Mouse (Mus musculus): ENCODE measurements around the gene 1300017J02Rik. TPM values are rescaled to one million over a fixed set of nuclear protein-coding genes. Genes with fewer than 3 reads are reported as not detected.
A peak's percentile ranks its signal among the peaks of the same experiment; 100 is the strongest.

1300017J02Rik gene
- polyA plus RNA-seq, 1 experiment from 2014 or later, result 16.6 TPM

DNA sequence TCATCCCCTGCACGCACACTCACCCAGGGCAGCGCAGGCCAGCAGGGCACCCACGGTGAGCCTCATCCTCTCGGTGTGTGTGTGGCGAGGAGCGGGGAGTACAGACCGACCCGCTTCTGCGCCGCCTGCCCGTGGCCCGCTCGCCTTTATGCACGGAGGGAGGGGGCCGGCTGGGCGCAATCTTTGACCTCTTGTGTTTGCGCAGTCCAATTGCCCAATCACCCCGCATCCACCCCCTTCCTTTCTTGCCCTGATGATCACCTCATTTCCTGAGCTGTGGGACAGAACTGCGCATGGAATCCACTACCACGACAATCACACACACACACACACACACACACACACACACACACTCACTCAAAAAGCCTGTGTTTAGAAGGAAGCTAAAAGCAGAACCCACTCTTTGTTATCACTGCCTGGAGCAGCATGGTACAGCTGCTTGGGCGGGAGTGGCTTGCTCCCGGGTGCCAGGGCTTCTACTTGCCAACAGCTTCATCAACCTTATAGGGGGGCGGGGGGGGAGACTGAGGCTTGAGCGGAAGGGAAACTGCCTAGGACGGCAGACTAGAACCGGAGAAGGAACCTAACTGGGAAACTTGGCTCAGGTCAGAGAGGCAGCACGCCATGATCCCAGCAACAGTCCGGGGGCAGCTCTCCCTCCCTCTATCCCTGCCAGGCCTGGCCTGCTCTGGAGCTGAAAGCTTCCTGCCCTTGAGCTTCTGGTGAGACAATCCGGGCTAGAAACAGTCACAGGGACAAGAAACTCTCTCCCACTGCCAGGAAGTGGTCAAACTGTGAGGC is 74.5 kb downstream of the 1300017J02Rik start, which contains the start of the genes Gm20425 and Trf:
TSS of gene Gm20425 (minus strand) at position 157 of the 801 bp plus-strand sequence.
TSS of gene Trf (minus strand) at position 294 of the 801 bp plus-strand sequence.
- WGBS, result 22% methylated on average over 29 of the region's 29 CpGs
- no peaks in the 10 kb centered on the region for H3K27me3 ChIP-seq (replicated peaks; ENCODE audit: control insufficient read depth, insufficient read depth, low read length)
- H3K4me1 ChIP-seq (replicated peaks; ENCODE audit: control insufficient read depth, insufficient read depth, low read length), result peaks cover 11% of the 10 kb centered on the region
- peak within 1 kb of the TSS; percentile 66 for H3K27ac ChIP-seq (ENCODE audit: low read depth, low read length)
- peak within 1 kb of the TSS; percentile 44 for H3K4me3 ChIP-seq (ENCODE audit: low read depth, low read length)
- peak within 1 kb of the TSS; percentile 56 for H3K9ac ChIP-seq (ENCODE audit: low read depth, low read length)
- no peaks in the 10 kb centered on the region for H3K36me3 ChIP-seq (ENCODE audit: control insufficient read depth, insufficient read depth, low read length)
- H3K9me3 ChIP-seq (ENCODE audit: control insufficient read depth, low read length), result no peaks in the 10 kb centered on the region
- ATAC-seq (replicated peaks; ENCODE audit: low FRiP score), result peak; percentile 71
- DNase-seq (ENCODE audit: low spot score), result peak; percentile 63
- peak within 1 kb of the TSS; percentile 54 for H3K4me2 ChIP-seq

DNA sequence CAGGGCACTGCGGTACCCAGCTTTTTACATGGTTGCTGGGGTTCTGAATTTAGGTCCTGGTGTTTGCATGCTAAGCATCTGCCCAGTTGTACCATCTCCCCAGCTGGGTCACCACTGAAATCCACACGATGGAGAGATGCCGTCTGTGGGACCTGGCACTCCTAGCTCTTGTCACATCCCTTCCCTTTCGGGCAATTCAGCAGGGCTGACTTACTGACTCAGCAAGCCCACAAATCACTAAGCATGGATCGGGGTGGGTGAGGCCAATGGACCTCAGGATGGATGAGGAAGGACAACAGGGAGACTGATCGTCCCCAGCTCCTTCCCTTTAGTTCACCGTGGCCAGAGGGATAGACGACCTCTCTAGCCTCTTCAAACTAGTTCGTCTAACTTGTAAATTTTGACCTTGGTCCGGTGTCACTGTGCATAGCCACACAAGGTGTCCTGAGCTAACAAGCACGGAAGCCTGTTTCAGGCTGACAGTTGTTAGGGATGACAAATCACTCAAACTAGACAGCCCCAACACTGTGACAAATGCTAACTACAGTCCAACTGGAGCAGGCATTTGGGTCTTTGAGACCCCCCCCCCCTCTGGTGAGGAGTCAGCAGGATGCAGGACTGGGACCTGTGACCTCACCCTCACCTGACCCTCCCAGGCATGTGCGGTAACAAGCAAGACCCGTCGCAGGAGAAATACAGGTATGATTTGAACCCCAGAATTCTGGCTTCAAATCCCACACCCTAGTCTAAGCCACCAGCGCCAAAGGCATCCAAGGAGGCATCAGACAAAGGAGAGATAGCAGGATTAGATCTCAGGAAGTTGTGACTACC is 75.6 kb downstream of the 1300017J02Rik start:
- peak overlapping the region; percentile 56 for H3K9ac ChIP-seq (ENCODE audit: low read depth, low read length)
- no peaks in the 10 kb centered on the region for H3K36me3 ChIP-seq (ENCODE audit: control insufficient read depth, insufficient read depth, low read length)
- peak overlapping the region; percentile 44 for H3K27ac ChIP-seq (ENCODE audit: low read depth, low read length)
- H3K4me2 ChIP-seq, result peak overlapping the region; percentile 54
- 69% methylated on average over 15 of the region's 15 CpGs for WGBS
- DNase-seq (ENCODE audit: low spot score), result no peak
- peaks cover 11% of the 10 kb centered on the region for H3K4me1 ChIP-seq (replicated peaks; ENCODE audit: control insufficient read depth, insufficient read depth, low read length)
- ATAC-seq (replicated peaks; ENCODE audit: low FRiP score), result no peak
- H3K4me3 ChIP-seq (ENCODE audit: low read depth, low read length), result peak overlapping the region; percentile 44
- H3K27me3 ChIP-seq (replicated peaks; ENCODE audit: control insufficient read depth, insufficient read depth, low read length), result no peaks in the 10 kb centered on the region
- H3K9me3 ChIP-seq (ENCODE audit: control insufficient read depth, low read length), result no peaks in the 10 kb centered on the region

DNA sequence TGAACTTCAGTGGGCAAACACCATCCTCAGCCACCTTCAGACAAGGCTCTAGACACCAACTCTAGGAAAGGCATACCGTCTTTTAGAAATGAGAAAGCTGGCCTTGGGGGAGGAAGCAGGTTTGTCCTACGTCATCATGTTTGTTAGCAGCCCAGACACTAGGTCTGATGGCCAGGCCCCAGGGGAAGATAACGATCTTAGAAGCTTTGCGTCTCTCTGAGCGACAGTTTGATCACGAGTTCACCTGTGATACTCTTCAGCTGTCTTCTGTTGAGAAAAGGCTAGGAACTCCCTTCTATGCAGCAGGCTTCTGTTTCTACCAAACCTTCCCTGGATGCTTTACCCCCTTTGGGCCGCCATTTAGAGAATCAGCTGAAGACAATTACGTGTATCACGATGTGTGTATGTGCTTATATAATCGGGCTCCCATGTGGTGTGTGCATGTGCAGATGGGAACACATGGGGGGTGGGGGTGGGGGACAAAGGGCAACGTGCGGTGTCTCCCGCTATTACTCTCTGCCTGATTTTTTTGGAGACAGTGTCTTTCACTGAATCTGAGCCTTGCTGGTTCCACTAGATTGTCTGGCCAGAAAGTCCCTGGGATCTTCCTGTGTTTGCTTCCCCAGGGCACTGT is 76.4 kb downstream of the 1300017J02Rik start:
- ATAC-seq (replicated peaks; ENCODE audit: low FRiP score) (no peak), DNase-seq (ENCODE audit: low spot score) (no peak)
- Histone ChIP-seq H3K27ac (ENCODE audit: low read depth, low read length) (peak overlapping the region; percentile 44; the same call in 1 of the 2 replicates), H3K4me3 (ENCODE audit: low read depth, low read length) (peak overlapping the region; percentile 44), H3K4me2 (peak overlapping the region; percentile 54), H3K27me3 (replicated peaks; ENCODE audit: control insufficient read depth, insufficient read depth, low read length) (no peaks in the 10 kb centered on the region), H3K9ac (ENCODE audit: low read depth, low read length) (peak overlapping the region; percentile 56), H3K36me3 (ENCODE audit: control insufficient read depth, insufficient read depth, low read length) (no peaks in the 10 kb centered on the region), H3K4me1 (replicated peaks; ENCODE audit: control insufficient read depth, insufficient read depth, low read length) (peaks cover 8% of the 10 kb centered on the region), H3K9me3 (ENCODE audit: control insufficient read depth, low read length) (no peaks in the 10 kb centered on the region)
- WGBS, result 76% methylated on average over 13 of the region's 13 CpGs

DNA sequence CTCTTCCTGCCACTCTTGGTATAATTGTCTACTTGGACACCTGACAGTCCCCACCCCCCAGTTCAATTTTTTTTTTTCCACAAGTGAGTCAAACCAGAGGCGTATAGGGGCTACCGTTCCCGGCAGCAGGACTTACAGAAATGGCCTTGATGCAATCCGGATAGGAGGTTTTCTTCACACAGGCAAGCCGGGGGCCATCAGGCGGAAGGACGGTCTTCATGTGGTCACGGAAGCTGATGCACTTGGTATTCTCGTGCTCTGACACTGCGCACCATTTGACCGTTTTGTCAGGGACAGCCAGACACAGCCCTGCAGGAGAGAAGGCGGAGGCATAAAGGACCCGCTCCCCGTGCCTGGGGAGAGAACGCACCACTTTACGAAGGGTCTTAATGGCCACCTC is 77.1 kb downstream of the 1300017J02Rik start:
- H3K27ac ChIP-seq (ENCODE audit: low read depth, low read length), result no peak overlapping the region
- peak overlapping the region; percentile 44 for H3K4me3 ChIP-seq (ENCODE audit: low read depth, low read length)
- WGBS, result 83% methylated on average over 16 of the region's 16 CpGs
- no peaks in the 10 kb centered on the region for H3K27me3 ChIP-seq (replicated peaks; ENCODE audit: control insufficient read depth, insufficient read depth, low read length)
- no peak overlapping the region for H3K9ac ChIP-seq (ENCODE audit: low read depth, low read length)
- peaks cover under 1% of the 10 kb centered on the region; the same call in 1 of the 2 replicates for H3K4me1 ChIP-seq (replicated peaks; ENCODE audit: control insufficient read depth, insufficient read depth, low read length)
- no peak for ATAC-seq (replicated peaks; ENCODE audit: low FRiP score)
- H3K9me3 ChIP-seq (ENCODE audit: control insufficient read depth, low read length), result no peaks in the 10 kb centered on the region
- DNase-seq (ENCODE audit: low spot score), result no peak
- no peaks in the 10 kb centered on the region for H3K36me3 ChIP-seq (ENCODE audit: control insufficient read depth, insufficient read depth, low read length)
- H3K4me2 ChIP-seq, result peak overlapping the region; percentile 54

DNA sequence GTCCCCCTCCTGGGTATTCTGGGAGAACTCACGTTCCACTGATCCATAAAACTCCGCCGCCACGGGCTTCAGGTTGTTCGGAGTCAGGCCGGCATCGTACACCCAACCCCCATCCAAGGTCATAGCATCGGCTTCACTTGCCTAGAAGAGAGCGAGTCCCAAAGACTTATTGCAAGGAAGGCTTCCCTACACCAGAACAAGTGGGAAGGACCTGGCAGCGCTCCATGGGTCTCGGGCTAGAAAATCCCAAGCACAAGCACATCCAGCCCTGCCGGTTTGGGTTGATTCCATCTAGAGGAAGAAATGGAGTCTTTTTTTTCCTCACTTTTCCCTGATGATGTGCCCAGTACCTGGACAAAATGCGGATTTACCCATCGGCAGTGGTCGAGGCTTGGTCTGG is 78.1 kb downstream of the 1300017J02Rik start:
- Histone ChIP-seq H3K4me3 (ENCODE audit: low read depth, low read length) (no peak overlapping the region), H3K27ac (ENCODE audit: low read depth, low read length) (no peak overlapping the region), H3K4me2 (0 out of 2 replicates have a peak overlapping the region, but pooled peaks have one; percentile 5), H3K9me3 (ENCODE audit: control insufficient read depth, low read length) (no peaks in the 10 kb centered on the region), H3K9ac (ENCODE audit: low read depth, low read length) (no peak overlapping the region), H3K4me1 (replicated peaks; ENCODE audit: control insufficient read depth, insufficient read depth, low read length) (no peaks in the 10 kb centered on the region), H3K36me3 (ENCODE audit: control insufficient read depth, insufficient read depth, low read length) (no peaks in the 10 kb centered on the region), H3K27me3 (replicated peaks; ENCODE audit: control insufficient read depth, insufficient read depth, low read length) (no peaks in the 10 kb centered on the region)
- no peak for DNase-seq (ENCODE audit: low spot score)
- ATAC-seq (replicated peaks; ENCODE audit: low FRiP score), result no peak
- 89% methylated on average over 15 of the region's 15 CpGs for WGBS

DNA sequence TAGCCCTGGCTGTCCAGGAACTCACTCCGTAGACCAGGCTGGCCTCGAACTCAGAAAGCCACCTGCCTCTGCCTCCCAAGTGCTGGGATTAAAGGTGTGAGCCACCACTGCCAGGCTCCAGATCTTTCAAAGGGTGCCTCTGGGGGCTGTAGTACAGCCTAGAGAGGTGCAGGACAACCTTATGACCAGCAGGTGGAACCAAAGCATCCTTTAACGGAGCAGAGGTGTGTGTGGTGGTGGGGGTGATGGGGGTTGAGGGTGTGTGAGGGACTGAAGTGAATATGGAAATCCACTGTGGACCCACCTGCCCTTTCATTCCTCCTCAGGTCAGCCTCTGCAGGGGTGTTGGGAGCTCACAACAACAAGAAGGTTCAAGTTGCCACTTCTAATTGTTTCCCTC is 79.4 kb downstream of the 1300017J02Rik start:
- Histone ChIP-seq H3K4me1 (replicated peaks; ENCODE audit: control insufficient read depth, insufficient read depth, low read length) (no peaks in the 10 kb centered on the region), H3K27me3 (replicated peaks; ENCODE audit: control insufficient read depth, insufficient read depth, low read length) (no peaks in the 10 kb centered on the region), H3K4me3 (ENCODE audit: low read depth, low read length) (no peak overlapping the region), H3K36me3 (ENCODE audit: control insufficient read depth, insufficient read depth, low read length) (no peaks in the 10 kb centered on the region), H3K27ac (ENCODE audit: low read depth, low read length) (no peak overlapping the region), H3K9me3 (ENCODE audit: control insufficient read depth, low read length) (no peaks in the 10 kb centered on the region), H3K4me2 (no peak overlapping the region), H3K9ac (ENCODE audit: low read depth, low read length) (no peak overlapping the region)
- DNase-seq (ENCODE audit: low spot score) (no peak), ATAC-seq (replicated peaks; ENCODE audit: low FRiP score) (0 out of 2 replicates have a peak, but pooled peaks have one; percentile 35)
- 47% methylated on average over 3 of the region's 3 CpGs for WGBS

DNA sequence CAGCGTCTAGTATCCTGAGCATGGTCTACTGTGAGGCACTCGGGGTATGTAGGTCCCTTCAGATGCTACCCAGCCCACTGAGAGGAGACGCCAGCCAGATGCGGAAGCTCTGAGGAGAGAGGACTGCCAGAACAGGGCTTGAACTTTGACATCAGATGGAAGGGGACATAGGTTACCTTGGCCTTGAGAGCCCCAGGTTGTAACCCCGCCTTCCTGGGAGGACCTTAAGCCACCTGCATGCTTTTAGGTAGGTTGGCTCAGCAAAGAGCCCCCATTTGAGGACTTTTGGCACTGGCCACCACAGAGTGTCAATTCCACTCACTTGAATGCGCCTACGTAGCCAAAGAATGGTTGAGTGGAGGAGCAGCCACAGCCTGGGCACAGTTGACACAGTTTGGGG is 80.2 kb downstream of the 1300017J02Rik start:
- Histone ChIP-seq H3K36me3 (ENCODE audit: control insufficient read depth, insufficient read depth, low read length) (no peaks in the 10 kb centered on the region), H3K4me3 (ENCODE audit: low read depth, low read length) (no peak overlapping the region), H3K9me3 (ENCODE audit: control insufficient read depth, low read length) (no peaks in the 10 kb centered on the region), H3K9ac (ENCODE audit: low read depth, low read length) (no peak overlapping the region), H3K4me1 (replicated peaks; ENCODE audit: control insufficient read depth, insufficient read depth, low read length) (no peaks in the 10 kb centered on the region), H3K27ac (ENCODE audit: low read depth, low read length) (no peak overlapping the region), H3K27me3 (replicated peaks; ENCODE audit: control insufficient read depth, insufficient read depth, low read length) (no peaks in the 10 kb centered on the region), H3K4me2 (no peak overlapping the region)
- ATAC-seq (replicated peaks; ENCODE audit: low FRiP score), result no peak
- WGBS, result 82% methylated on average over 7 of the region's 7 CpGs
- DNase-seq (ENCODE audit: low spot score), result no peak

DNA sequence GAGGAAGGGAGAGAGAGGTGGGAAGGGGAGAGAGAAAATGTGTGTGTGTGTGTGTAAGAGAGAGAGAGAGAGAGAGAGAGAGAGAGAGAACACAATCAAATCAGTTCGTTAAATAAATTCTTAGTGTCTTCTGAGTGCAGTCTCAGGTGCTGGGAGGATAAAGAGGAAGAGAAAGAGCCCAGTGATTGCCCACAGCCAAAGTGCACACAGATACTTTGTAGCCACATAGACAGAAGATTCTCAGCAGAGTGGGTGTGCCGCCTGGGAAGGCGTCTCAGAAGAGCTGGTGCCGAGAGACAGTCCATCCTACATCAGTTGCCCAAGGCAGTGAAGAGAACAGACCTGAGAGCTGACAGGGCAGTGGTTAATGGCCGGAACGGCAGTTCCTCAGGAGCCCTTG is 90.6 kb downstream of the 1300017J02Rik start:
- 81% methylated on average over 6 of the region's 6 CpGs for WGBS
- DNase-seq (ENCODE audit: low spot score) (no peak), ATAC-seq (replicated peaks; ENCODE audit: low FRiP score) (no peak)
- Histone ChIP-seq H3K27ac (ENCODE audit: low read depth, low read length) (no peak overlapping the region), H3K9me3 (ENCODE audit: control insufficient read depth, low read length) (no peaks in the 10 kb centered on the region), H3K4me1 (replicated peaks; ENCODE audit: control insufficient read depth, insufficient read depth, low read length) (no peaks in the 10 kb centered on the region), H3K36me3 (ENCODE audit: control insufficient read depth, insufficient read depth, low read length) (no peaks in the 10 kb centered on the region), H3K4me2 (no peak overlapping the region), H3K27me3 (replicated peaks; ENCODE audit: control insufficient read depth, insufficient read depth, low read length) (no peaks in the 10 kb centered on the region), H3K4me3 (ENCODE audit: low read depth, low read length) (no peak overlapping the region), H3K9ac (ENCODE audit: low read depth, low read length) (no peak overlapping the region)

All from liver, embryonic 11.5 days (tissue).